Mouse (Mus musculus) urinary bladder, postnatal 10 days (tissue): ENCODE measurements around the gene Spem1.
"Not testable (repeated sequence)": the region's sequence is repeated elsewhere in the genome, so short reads cannot be mapped to it uniquely, and the experiment has no call there.

ENCODE experiments used
- DNase-seq: peaks from one replicate; pipeline ENCODE4 v3.0.0; 2022; ENCODE audit warnings: low spot score

Gene Spem1

GRCm38 (mm10) chr11:69822080-69822479 lies at the start of gene Spem1:
TSS of gene Spem1 (minus strand) at chr11:69822180.
- no peak for DNase-seq

GRCm38 (mm10) chr11:69870289-69871069 lies 48.5 kb upstream of the Spem1 start:
- DNase-seq = no peak

- DNase-seq = no peak
Observed at GRCm38 (mm10) chr11:69867335-69867734, 45.4 kb upstream of the Spem1 start.

DNA sequence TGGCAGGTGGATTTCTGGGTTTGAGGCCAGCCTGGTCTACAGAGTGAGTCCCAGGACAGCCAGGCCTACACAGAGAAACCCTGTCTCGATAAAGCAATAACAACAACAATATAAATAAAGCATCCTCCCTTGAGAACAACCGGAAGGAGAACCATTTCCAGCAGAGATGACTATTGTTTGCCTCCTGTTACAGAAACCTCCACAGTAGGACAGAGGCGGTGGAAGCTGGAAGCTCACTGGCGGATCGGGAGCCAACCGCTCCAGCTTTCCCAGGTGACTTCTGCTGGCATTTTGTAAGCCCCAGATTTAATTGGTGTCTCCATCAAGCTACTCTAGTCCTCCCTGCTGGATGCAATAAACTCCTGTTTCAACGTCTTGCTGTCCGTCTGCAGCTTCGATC lies 43.6 kb upstream of the Spem1 start:
- DNase-seq = no peak

GRCm38 (mm10) chr11:69864138-69864860 lies 42.3 kb upstream of the Spem1 start:
- no peak for DNase-seq

- DNase-seq = not testable (repeated sequence)
Observed at GRCm38 (mm10) chr11:69863729-69864128, 41.7 kb upstream of the Spem1 start.

- no peak for DNase-seq
Observed at GRCm38 (mm10) chr11:69858113-69858998, 36.4 kb upstream of the Spem1 start, which contains the start of gene Tnk1. TSS of gene Tnk1 (minus strand) at chr11:69858730.

- no peak for DNase-seq
Observed at GRCm38 (mm10) chr11:69855347-69855746, 33.4 kb upstream of the Spem1 start.

GRCm38 (mm10) chr11:69854680-69855079 lies 32.7 kb upstream of the Spem1 start:
- DNase-seq = no peak

DNA sequence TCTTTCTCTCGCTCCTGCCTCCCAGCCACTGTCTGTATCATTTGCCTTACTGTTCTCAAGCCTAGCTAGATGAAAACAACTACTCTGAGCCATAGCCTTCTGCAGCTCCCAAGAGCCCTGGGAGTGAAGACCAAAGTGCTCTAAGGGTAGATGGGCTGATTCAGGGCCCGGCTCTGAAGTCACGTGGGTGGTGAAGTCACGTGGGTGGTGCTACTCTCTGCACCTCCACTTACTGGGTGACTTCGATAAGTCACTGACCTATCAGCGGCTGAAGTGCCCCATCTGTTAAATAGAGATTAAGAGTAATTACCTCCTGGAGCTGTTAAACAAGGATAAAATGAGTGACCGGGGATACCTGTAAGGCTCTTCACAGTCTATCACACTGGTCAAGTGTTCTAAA lies 32.0 kb upstream of the Spem1 start:
- no peak for DNase-seq

DNA sequence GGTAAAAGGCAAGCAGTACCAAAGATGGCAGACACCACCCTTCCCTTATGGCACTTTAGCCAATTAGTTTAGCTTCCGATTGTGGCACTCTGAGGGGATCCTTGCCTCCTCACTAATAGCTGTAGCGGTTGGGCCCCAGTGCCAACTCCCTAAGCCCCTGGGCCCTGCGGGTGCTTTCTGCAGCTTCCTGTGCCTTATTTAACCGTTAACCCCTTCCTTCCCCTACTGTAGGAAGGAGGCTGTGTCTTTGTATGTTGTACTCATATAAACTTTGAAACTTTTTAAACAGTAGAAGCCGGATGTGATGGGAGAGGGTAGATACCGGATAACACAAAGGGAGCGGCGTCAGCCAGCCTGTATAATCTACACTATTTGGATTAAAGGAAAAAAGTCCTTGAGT lies 28.8 kb upstream of the Spem1 start:
- DNase-seq = no peak

DNA sequence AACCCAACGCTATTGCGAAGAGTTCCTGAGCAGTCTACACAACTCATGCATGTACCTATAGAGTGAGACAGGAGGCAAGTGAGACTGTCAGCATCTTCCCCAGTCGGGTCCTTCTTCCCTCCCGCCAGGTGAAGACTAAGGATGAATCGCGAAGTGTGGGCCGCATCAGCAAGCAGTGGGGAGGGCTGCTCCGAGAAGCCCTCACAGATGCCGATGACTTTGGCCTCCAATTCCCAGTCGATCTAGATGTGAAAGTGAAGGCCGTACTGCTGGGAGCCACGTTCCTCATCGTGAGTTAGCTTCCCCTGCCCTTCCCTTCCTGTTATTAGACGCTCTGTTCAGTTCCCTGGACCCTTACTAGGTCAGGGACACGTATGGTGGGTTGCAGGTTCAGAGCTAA lies 27.9 kb upstream of the Spem1 start:
- DNase-seq = no peak

- no peak for DNase-seq
Observed at GRCm38 (mm10) chr11:69849128-69849527, 27.1 kb upstream of the Spem1 start.

DNA sequence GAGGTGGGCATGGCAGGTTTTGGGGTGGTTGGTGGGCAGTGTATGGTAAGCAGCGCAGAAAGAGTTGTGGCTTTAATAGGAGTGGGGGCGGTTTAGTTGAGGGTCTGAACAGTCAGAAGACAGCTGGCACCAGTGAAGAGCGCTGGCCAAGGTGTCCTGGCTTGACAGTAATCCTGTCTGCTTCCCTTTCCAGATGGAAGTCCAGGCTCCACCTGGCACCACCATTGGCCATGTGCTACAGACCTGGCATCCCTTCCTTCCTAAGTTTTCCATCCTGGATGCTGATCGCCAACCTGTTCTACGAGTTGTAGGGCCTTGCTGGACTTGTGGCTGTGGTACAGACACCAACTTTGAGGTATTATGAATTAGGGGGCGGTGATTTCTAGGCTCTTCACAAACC lies 26.0 kb upstream of the Spem1 start:
- no peak for DNase-seq

GRCm38 (mm10) chr11:69846738-69847688 lies 25.0 kb upstream of the Spem1 start:
- no peak for DNase-seq

DNA sequence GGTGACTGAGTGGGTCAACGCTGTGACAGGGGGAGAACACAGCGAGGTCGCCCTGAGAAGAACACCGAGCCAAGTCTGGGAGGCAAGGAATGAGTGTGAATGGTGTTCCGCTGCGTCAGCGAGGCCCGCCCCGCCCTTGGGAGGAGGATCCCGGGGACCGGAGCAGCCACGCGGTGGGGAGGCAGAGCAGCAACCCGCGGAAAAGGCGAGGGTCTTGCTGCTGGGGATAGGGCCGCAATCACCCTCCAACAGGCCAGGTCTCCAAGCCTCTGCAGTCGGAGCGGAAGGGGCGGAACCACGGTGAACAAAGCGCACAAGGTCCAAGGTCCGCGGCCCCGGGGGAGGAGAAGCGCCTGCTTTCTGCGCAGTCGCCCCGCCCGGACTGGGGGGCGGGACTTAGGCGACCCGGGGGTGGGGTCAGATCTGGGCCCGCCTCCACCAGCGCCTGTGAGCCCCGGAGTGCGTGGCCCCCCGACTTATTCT lies 24.3 kb upstream of the Spem1 start, which contains the start of gene Plscr3:
Plscr3 (plus strand) TSS at position 179 of the 483 bp plus-strand sequence.
- DNase-seq = peak; percentile 55

- no peak for DNase-seq
Observed at GRCm38 (mm10) chr11:69838714-69839104, 16.7 kb upstream of the Spem1 start.

GRCm38 (mm10) chr11:69837952-69838713 lies 16.2 kb upstream of the Spem1 start, which contains the start of gene Tmem256:
TSS of gene Tmem256 (plus strand) at chr11:69838514.
- peak; percentile 73 for DNase-seq

DNA sequence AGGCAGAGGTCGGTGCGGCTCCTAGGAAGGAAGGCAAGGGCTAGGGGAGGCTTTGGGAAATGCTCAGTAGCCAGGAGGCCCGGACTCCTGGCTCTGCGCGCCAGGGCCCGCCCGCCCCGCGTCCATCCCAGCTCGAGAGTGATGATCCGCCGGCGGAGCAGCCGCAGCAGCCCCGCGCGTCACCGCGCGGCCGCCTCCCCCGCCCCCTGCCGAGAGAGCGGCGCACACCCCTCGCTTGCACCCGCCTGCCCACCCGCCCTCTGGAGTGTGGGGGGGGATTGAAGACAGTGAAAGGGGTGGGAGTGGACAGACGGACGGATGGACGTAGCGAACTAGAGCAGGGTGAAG lies 15.6 kb upstream of the Spem1 start, which contains the start of gene Nlgn2:
Nlgn2 (minus strand) TSS at position 181 of the 348 bp plus-strand sequence.
- no peak for DNase-seq
